8 mouse cellular contexts compared by ENCODE assay signal in the genomic region with DNA sequence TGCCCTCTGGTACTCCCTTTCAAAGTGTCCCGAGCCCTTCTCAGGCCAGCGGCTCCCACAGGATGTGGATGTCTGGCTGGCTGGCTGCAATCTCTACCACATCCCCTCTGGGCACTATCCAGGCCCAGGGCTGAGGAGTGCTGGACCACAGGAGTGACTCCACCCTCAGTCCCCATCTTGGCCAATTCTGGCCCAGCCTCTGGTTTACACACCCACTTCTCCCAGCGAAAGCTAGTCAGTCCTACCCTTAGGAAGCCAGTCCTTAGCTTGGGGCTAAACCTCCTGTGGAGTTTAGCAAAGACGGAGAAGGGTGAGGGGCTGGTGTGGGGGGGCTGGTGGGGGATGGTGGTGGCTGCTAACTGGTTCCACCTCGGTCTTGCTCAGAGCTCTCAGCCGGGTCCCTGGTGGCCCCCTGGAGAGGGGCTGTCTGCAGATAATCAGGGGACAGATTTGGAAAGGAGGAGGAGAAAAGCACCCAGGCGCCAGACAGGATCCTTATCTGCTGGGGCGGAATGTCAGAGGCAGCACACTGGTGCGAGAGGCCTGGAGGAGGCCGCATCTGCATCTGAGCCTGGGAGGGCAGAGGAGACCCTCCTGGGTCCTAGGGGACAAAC. TPM values are rescaled to one million over a fixed set of nuclear protein-coding genes. Genes with fewer than 3 reads are reported as not detected.
DNase-seq lines count a peak whose midpoint lies in the region; ATAC-seq and TF ChIP-seq lines count a peak whose summit lies in the region.

No protein-coding gene starts in this region.

- peak; percentile 23; the same call in 1 of the 2 replicates for ATAC-seq in hindbrain, embryonic 12.5 days (ENCODE audit: low FRiP score)
- ATAC-seq in hindbrain, postnatal 0 days = no peak

- H3K9me3 ChIP-seq in hindbrain, embryonic 12.5 days (replicated peaks) = no peaks in the 10 kb centered on the region
- no peaks in the 10 kb centered on the region for H3K9me3 ChIP-seq in hindbrain, postnatal 0 days (ENCODE audit: low read length)

- peaks cover 58% of the 10 kb centered on the region for H3K4me1 ChIP-seq in hindbrain, embryonic 12.5 days
- peaks cover 32% of the 10 kb centered on the region for H3K4me1 ChIP-seq in hindbrain, postnatal 0 days (ENCODE audit: insufficient read depth, low read length)

- peak overlapping the region; percentile 27; the same call in 1 of the 2 replicates for H3K9ac ChIP-seq in hindbrain, embryonic 12.5 days
- no peak overlapping the region for H3K9ac ChIP-seq in hindbrain, postnatal 0 days (replicated peaks; ENCODE audit: low read length)

- no peak for TF ChIP-seq CTCF in hindbrain, postnatal 0 days (IDR thresholded peaks at IDR 0.05; ENCODE audit: low read depth)

- no peak overlapping the region for H3K4me3 ChIP-seq in hindbrain, embryonic 12.5 days
- H3K4me3 ChIP-seq in hindbrain, postnatal 0 days (ENCODE audit: low read length) = no peak overlapping the region

- no peak overlapping the region; the same call in 1 of the 2 replicates for H3K4me2 ChIP-seq in hindbrain, embryonic 12.5 days (replicated peaks)
- H3K4me2 ChIP-seq in hindbrain, postnatal 0 days (ENCODE audit: low read depth, low read length) = no peak overlapping the region

- peaks cover 40% of the 10 kb centered on the region for H3K27me3 ChIP-seq in hindbrain, embryonic 12.5 days
- peaks cover 8% of the 10 kb centered on the region; the same call in 1 of the 2 replicates for H3K27me3 ChIP-seq in hindbrain, postnatal 0 days (ENCODE audit: insufficient read depth, low read length)

- intact Hi-C loops in heart, postnatal 10 days (cut with DNase I) = no loop called here

- peak overlapping the region; percentile 35 for H3K27ac ChIP-seq in hindbrain, embryonic 12.5 days
- no peak overlapping the region for H3K27ac ChIP-seq in hindbrain, postnatal 0 days

- no peak for DNase-seq in hindbrain, postnatal 0 days (ENCODE audit: low spot score)
- DNase-seq in NIH3T3 (ENCODE audit: low read depth) = peak; percentile 92
- peak; percentile 67 for DNase-seq in heart, postnatal 10 days
- DNase-seq in lung, postnatal 4 days = peak; percentile 66 to 84
- DNase-seq in right cerebral cortex, postnatal 36 days (ENCODE audit: low spot score in 2 of 2) = no peak
- DNase-seq in gastrocnemius, postnatal 4 days (ENCODE audit: low spot score in 2 of 2) = no peak
- DNase-seq in adrenal gland, postnatal 10 days = no peak

- H3K36me3 ChIP-seq in hindbrain, embryonic 12.5 days = no peaks in the 10 kb centered on the region
- no peaks in the 10 kb centered on the region for H3K36me3 ChIP-seq in hindbrain, postnatal 0 days (ENCODE audit: insufficient read depth, low read length)

- WGBS in hindbrain, embryonic 12.5 days = 17% methylated on average over 10 of the region's 10 CpGs
- WGBS in hindbrain, postnatal 0 days = 23% methylated on average over 10 of the region's 10 CpGs

RNA-seq across cellular contexts. Expression of gene Unc5b, which starts 16.8 kb away (rescaled TPM):
- 3.4 and 4.3 TPM in 2 replicates for polyA plus RNA-seq in hindbrain, embryonic 12.5 days (2016; fragmentation: Nextera tagmentation; extraction: Ambion mirVana)
- 25.7 and 27.3 TPM in 2 replicates for total RNA-seq in hindbrain, postnatal 0 days (2014; rRNA removed)
- polyA plus RNA-seq in hindbrain, postnatal 0 days (2015; fragmentation: Nextera tagmentation; extraction: Ambion mirVana) = 1.8 TPM in 2 replicates
- total RNA-seq in heart, postnatal 10 days (2021) = 10 to 100 TPM; 35.3 to 47.0 TPM
- 10 to 100 TPM; 15.2 to 16.1 TPM for total RNA-seq in gastrocnemius, postnatal 4 days (2021)
- total RNA-seq in adrenal gland, postnatal 10 days (2021) = 10 to 100 TPM; 14.0 to 16.1 TPM

Comparison
In these comparisons a context has a peak if more than half of its experiments do, and no peak if none do; other contexts are left out.
1. DNase-seq: peak in NIH3T3 (single experiment), heart, postnatal 10 days (2 of 2) and lung, postnatal 4 days (2 of 2); none in hindbrain, postnatal 0 days (single experiment), right cerebral cortex, postnatal 36 days (0 of 2), gastrocnemius, postnatal 4 days (0 of 2) and adrenal gland, postnatal 10 days (single experiment).